Mouse (Mus musculus) thymus, postnatal 10 days (tissue): ENCODE data around the gene Reln.

Source experiments
- DNase-seq, 2 experiments: peaks; one replicate each; pipeline ENCODE4 v3.0.0; 2021; ENCODE audit warnings: low spot score in 2 of 2

Gene Reln

GRCm38 (mm10) chr5:21846616-21847290 is 497.7 kb downstream of the Reln start:
- DNase-seq, result no peak

GRCm38 (mm10) chr5:21844676-21845075 is 499.8 kb downstream of the Reln start:
- no peak for DNase-seq
